Mouse (Mus musculus): Measurements from ENCODE around the gene Tmem56.

DNA sequence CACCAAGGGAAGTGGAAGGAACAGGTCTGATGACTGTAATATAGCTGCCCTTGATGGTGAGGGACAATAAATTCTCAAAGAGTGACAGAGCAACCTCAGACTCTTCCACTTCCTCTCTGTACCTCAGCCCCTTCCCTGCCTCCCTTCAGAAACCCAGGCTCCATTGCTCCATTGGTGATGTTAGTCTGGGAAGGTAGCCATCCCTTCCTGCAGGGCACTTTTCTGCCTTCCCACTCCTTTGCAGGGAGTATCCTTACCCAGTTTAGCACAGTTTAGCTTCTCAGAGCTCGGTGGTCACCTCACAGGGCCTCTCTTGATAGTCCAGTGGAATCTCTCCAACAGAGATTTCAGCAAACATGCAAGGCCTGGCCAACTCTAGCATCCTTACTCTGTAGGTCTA, 22.1 kb downstream of the Tmem56 start:
- TF ChIP-seq CTCF (IDR thresholded peaks at IDR 0.05; ENCODE audit: borderline replicate concordance, control insufficient read depth, extremely low read depth, insufficient read depth, low read length, poor library complexity): no peak
- no peak for TF ChIP-seq POLR2A (IDR thresholded peaks at IDR 0.05; ENCODE audit: control insufficient read depth, extremely low read depth, insufficient read depth, low read length, poor library complexity)
